Mouse (Mus musculus): ENCODE results near the gene Mtmr3. TPM values are rescaled to one million over a fixed set of nuclear protein-coding genes. Genes with fewer than 3 reads are reported as not detected.
A peak's percentile ranks its signal among the peaks of the same experiment; 100 is the strongest.

Gene Mtmr3
- total and polyA plus RNA-seq, 3 experiments: 29.1 to 31.9 TPM; not detected in 1

DNA sequence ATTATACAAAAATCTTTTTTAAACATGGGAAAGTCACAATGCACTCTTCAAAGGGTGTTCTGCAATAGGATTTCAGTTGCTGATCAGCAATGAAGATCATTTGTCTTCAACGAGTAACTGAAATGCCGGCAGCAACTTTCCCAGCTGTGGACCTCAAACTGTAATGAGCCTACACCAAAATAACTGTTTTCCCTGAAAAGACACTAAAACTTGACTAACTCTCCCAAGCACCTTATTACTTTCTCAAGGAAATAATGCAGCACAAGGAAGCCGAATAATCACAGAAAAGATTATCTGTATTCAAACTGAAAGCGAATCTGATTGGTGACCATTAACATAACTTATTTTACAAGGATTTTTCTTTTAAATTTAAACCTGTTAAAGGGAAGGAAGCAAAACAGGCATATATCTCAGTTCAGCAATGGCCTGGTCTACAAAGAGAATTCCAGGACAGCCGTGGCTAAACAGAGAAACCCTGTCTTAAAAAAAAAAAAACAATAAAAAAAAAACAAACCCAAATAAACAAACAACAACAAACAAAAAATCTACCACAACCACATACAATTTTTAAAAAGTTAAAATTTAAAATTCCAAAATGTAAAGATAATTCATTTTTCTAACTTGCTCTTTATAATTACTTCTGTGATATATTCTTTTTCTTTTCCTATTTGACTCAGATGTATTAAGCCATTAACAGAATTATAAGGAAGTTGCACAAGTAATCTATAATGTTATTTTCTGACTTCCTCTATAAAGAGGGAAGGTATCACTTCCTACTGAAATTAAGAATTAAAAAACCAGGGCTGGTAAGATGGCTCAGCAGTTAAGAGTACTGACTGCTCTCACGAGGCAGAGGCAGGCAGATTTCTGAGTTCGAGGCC is 50.7 kb downstream of the Mtmr3 start:
- H3K4me1 ChIP-seq (ENCODE audit: control insufficient read depth in 1 of 2, insufficient read depth in 2 of 2, low read length in 2 of 2): peaks cover 13 to 17% of the 10 kb centered on the region in 2 experiments
- peak overlapping the region; percentile 52 for H3K9ac ChIP-seq (ENCODE audit: control insufficient read depth, low read depth, low read length, poor library complexity, severe bottlenecking)
- H3K79me2 ChIP-seq (ENCODE audit: control insufficient read depth, insufficient read depth, low read length, poor library complexity): peaks cover 17% of the 10 kb centered on the region
- peak; percentile 76 for DNase-seq (ENCODE audit: low read depth, low spot score)
- H3K9me3 ChIP-seq (replicated peaks; ENCODE audit: insufficient read depth, low read length): no peaks in the 10 kb centered on the region
- H3K27ac ChIP-seq (ENCODE audit: control insufficient read depth, low read depth, low read length): peak overlapping the region; percentile 93
- peaks cover 3 to 25% of the 10 kb centered on the region in 2 experiments for H3K36me3 ChIP-seq (ENCODE audit: control insufficient read depth in 1 of 2, insufficient read depth in 2 of 2, low read length in 2 of 2)
- peak overlapping the region; percentile 35 to 53 for H3K4me3 ChIP-seq (ENCODE audit: control insufficient read depth in 1 of 2, insufficient read depth in 1 of 2, low read depth in 2 of 2, low read length in 2 of 2)
- TF ChIP-seq TCF12 (IDR thresholded peaks at IDR 0.05; ENCODE audit: low read depth, low read length): 0 out of 2 replicates have a peak, but pooled peaks have one; percentile 38
- no peak for TF ChIP-seq POLR2AphosphoS5 (IDR thresholded peaks at IDR 0.05; ENCODE audit: borderline replicate concordance, low read depth, low read length)
- TF ChIP-seq HCFC1 (IDR thresholded peaks at IDR 0.05; ENCODE audit: low read depth, low read length): 0 out of 2 replicates have a peak, but pooled peaks have one; percentile 37
- peak; percentile 78 to 85; a peak in 3 of 4 replicates for TF ChIP-seq EP300 (IDR thresholded peaks at IDR 0.05; ENCODE audit: low read depth in 1 of 2, low read length in 2 of 2)
- TF ChIP-seq SIN3A (IDR thresholded peaks at IDR 0.05; ENCODE audit: low read length): peak; percentile 68
- TF ChIP-seq MAFK (IDR thresholded peaks at IDR 0.05; ENCODE audit: borderline replicate concordance, low read depth, low read length): no peak; the same call in 1 of the 2 replicates
- TF ChIP-seq TBP (IDR thresholded peaks at IDR 0.05; ENCODE audit: low read depth, low read length): peak; percentile 95
- TF ChIP-seq GABPA (IDR thresholded peaks at IDR 0.05; ENCODE audit: low read depth, low read length): no peak
- TF ChIP-seq KAT2A (conservative IDR thresholded peaks at IDR 0.05; ENCODE audit: low read depth, low read length): no peak
- TF ChIP-seq ETS1 (IDR thresholded peaks at IDR 0.05; ENCODE audit: low read depth, low read length): peak; percentile 53; the same call in 1 of the 2 replicates
- peak; percentile 64 for TF ChIP-seq GATA1 (IDR thresholded peaks at IDR 0.05; ENCODE audit: low read depth, low read length)
- no peak for TF ChIP-seq SMC3 (IDR thresholded peaks at IDR 0.05; ENCODE audit: low read depth, low read length)
- TF ChIP-seq MXI1 (IDR thresholded peaks at IDR 0.05; ENCODE audit: low read depth, low read length): no peak
- no peak for TF ChIP-seq E2F4 (IDR thresholded peaks at IDR 0.05; ENCODE audit: borderline replicate concordance, low read depth, low read length)
- TF ChIP-seq CHD1 (IDR thresholded peaks at IDR 0.05; ENCODE audit: low read depth, low read length): 0 out of 2 replicates have a peak, but pooled peaks have one; percentile 94
- TF ChIP-seq ELF1 (IDR thresholded peaks at IDR 0.05; ENCODE audit: low read depth, low read length): peak; percentile 57; the same call in 1 of the 2 replicates
- TF ChIP-seq USF2 (IDR thresholded peaks at IDR 0.05; ENCODE audit: borderline replicate concordance in 1 of 2, insufficient read depth in 1 of 2, low read depth in 1 of 2, low read length in 2 of 2): no peak
- TF ChIP-seq POLR2A (IDR thresholded peaks at IDR 0.05; ENCODE audit: control insufficient read depth in 1 of 2, insufficient read depth in 1 of 2, low read depth in 1 of 2, low read length in 2 of 2, poor library complexity in 1 of 2): no peak
- TF ChIP-seq ZNF384 (IDR thresholded peaks at IDR 0.05; ENCODE audit: low read depth, low read length): no peak
- TF ChIP-seq NRF1 (IDR thresholded peaks at IDR 0.05; ENCODE audit: insufficient read depth, low read depth, low read length, poor library complexity, severe bottlenecking): no peak
- TF ChIP-seq RCOR1 (IDR thresholded peaks at IDR 0.05; ENCODE audit: low read depth, low read length): peak; percentile 70
- H3K27me3 ChIP-seq (ENCODE audit: control insufficient read depth in 1 of 2, insufficient read depth in 2 of 2, low read length in 2 of 2): no peaks in the 10 kb centered on the region

Measured in MEL (cell line).